Mouse (Mus musculus): ENCODE results near the gene Gipc3. TPM values are rescaled to one million over a fixed set of nuclear protein-coding genes. Genes with fewer than 3 reads are reported as not detected.

The Gipc3 gene
- polyA plus RNA-seq, 1 experiment, result 2.4 TPM

Other genes with a start within 250 kb of the Gipc3 start
- gene Creb3l3, start 244.4 kb downstream of the Gipc3 start, polyA plus RNA-seq (2012; rRNA removed), result 4.3 and 7.6 TPM in 2 replicates
- 253 and 327 TPM in 2 replicates for gene Map2k2, start 237.4 kb downstream of the Gipc3 start, polyA plus RNA-seq (2012; rRNA removed)
- gene Zbtb7a, start 208.0 kb downstream of the Gipc3 start, polyA plus RNA-seq (2012; rRNA removed), result 89.6 and 105 TPM in 2 replicates
- 48.8 and 60.5 TPM in 2 replicates for gene Pias4, start 175.3 kb downstream of the Gipc3 start, polyA plus RNA-seq (2012; rRNA removed)
- gene Eef2, start 166.6 kb downstream of the Gipc3 start, polyA plus RNA-seq (2012; rRNA removed), result 2,943 and 3,409 TPM in 2 replicates
- gene Dapk3, start 160.3 kb downstream of the Gipc3 start, polyA plus RNA-seq (2012; rRNA removed), result 168 and 226 TPM in 2 replicates
- not detected in 2 replicates for gene 4930442H23Rik, start 159.4 kb downstream of the Gipc3 start, polyA plus RNA-seq (2012; rRNA removed)
- not detected in 2 replicates for gene Nmrk2, start 141.2 kb downstream of the Gipc3 start, polyA plus RNA-seq (2012; rRNA removed)
- gene Atcay, start 112.4 kb downstream of the Gipc3 start, polyA plus RNA-seq (2012; rRNA removed), result not detected in 2 replicates
- gene Zfr2, start 110.1 kb downstream of the Gipc3 start, polyA plus RNA-seq (2012; rRNA removed), result 48.7 and 50.1 TPM in 2 replicates
- 3.3 and 4.2 TPM in 2 replicates for gene Matk, start 90.3 kb downstream of the Gipc3 start, polyA plus RNA-seq (2012; rRNA removed)
- gene Mrpl54, start 76.3 kb downstream of the Gipc3 start, polyA plus RNA-seq (2012; rRNA removed), result 134 and 190 TPM in 2 replicates
- 170 and 185 TPM in 2 replicates for gene Apba3, start 76.3 kb downstream of the Gipc3 start, polyA plus RNA-seq (2012; rRNA removed)
- gene Tjp3, start 51.7 kb downstream of the Gipc3 start, polyA plus RNA-seq (2012; rRNA removed), result 18.6 and 20.4 TPM in 2 replicates
- gene Pip5k1c, start 50.3 kb downstream of the Gipc3 start, polyA plus RNA-seq (2012; rRNA removed), result 90.4 and 97.0 TPM in 2 replicates
- gene Cactin, start 22.2 kb downstream of the Gipc3 start, polyA plus RNA-seq (2012; rRNA removed), result 45.0 and 53.4 TPM in 2 replicates
- gene Tbxa2r, start 14.5 kb downstream of the Gipc3 start, polyA plus RNA-seq (2012; rRNA removed), result 34.6 and 38.7 TPM in 2 replicates
- 168 and 202 TPM in 2 replicates for gene Hmg20b, start 7.2 kb upstream of the Gipc3 start, polyA plus RNA-seq (2012; rRNA removed)
- 43.4 and 67.4 TPM in 2 replicates for gene Mfsd12, start 14.2 kb upstream of the Gipc3 start, polyA plus RNA-seq (2012; rRNA removed)
- gene 4930404N11Rik, start 22.6 kb upstream of the Gipc3 start, polyA plus RNA-seq (2012; rRNA removed), result 13.7 and 14.3 TPM in 2 replicates
- gene Fzr1, start 35.2 kb upstream of the Gipc3 start, polyA plus RNA-seq (2012; rRNA removed), result 189 and 205 TPM in 2 replicates
- 178 and 192 TPM in 2 replicates for gene Dohh, start 41.2 kb upstream of the Gipc3 start, polyA plus RNA-seq (2012; rRNA removed)
- gene Gm48551, start 41.2 kb upstream of the Gipc3 start, polyA plus RNA-seq (2012; rRNA removed), result 10.9 and 15.0 TPM in 2 replicates
- gene Gm48552, start 45.7 kb upstream of the Gipc3 start, polyA plus RNA-seq (2012; rRNA removed), result 9.3 and 10.3 TPM in 2 replicates
- gene Smim24, start 49.8 kb upstream of the Gipc3 start, polyA plus RNA-seq (2012; rRNA removed), result 16.3 and 19.5 TPM in 2 replicates
- gene Nfic, start 112.4 kb upstream of the Gipc3 start, polyA plus RNA-seq (2012; rRNA removed), result 63.2 and 87.3 TPM in 2 replicates
- gene Celf5, start 139.4 kb upstream of the Gipc3 start, polyA plus RNA-seq (2012; rRNA removed), result 0.77 and 1.4 TPM in 2 replicates
- gene Ncln, start 153.1 kb upstream of the Gipc3 start, polyA plus RNA-seq (2012; rRNA removed), result 384 and 527 TPM in 2 replicates
- gene S1pr4, start 156.9 kb upstream of the Gipc3 start, polyA plus RNA-seq (2012; rRNA removed), result 4.2 and 5.4 TPM in 2 replicates
- 3.2 and 3.5 TPM in 2 replicates for gene Gna15, start 181.0 kb upstream of the Gipc3 start, polyA plus RNA-seq (2012; rRNA removed)
- 162 and 181 TPM in 2 replicates for gene Gna11, start 201.9 kb upstream of the Gipc3 start, polyA plus RNA-seq (2012; rRNA removed)
- gene Aes, start 216.2 kb upstream of the Gipc3 start, polyA plus RNA-seq (2012; rRNA removed), result 2,184 and 2,590 TPM in 2 replicates
- 497 and 508 TPM in 2 replicates for gene Tle2, start 231.3 kb upstream of the Gipc3 start, polyA plus RNA-seq (2012; rRNA removed)

Data from ovary, adult 2 months (tissue).